Mouse (Mus musculus) heart, postnatal 0 days (tissue): ENCODE data around the gene Tgfbi. TPM values are rescaled to one million over a fixed set of nuclear protein-coding genes. Genes with fewer than 3 reads are reported as not detected.

Source experiments
- ATAC-seq: fragments of 200-750 bp; cut with Nextera tagmentation; 2 replicates; pipeline ENCODE4 v1.8.0; 2017; ENCODE audit warnings: low read depth, moderate number of reproducible peaks, moderate library complexity; ENCODE audit not compliant: insufficient read depth
- DNase-seq: peaks from one replicate; pipeline ENCODE4 v3.0.0-alpha.2; 2016; ENCODE audit warnings: low spot score
- H3K27ac ChIP-seq: fragments of 300-500 bp; sonication (generic); 2 replicates; pipeline ENCODE4 v1.5.1; 2014; ENCODE audit warnings: low read depth, mild to moderate bottlenecking
- H3K27me3 ChIP-seq: fragments of 300-500 bp; sonication (generic); 2 replicates; pipeline ENCODE4 v1.6.1; 2014; ENCODE audit warnings: low read length, mixed read lengths; ENCODE audit not compliant: control insufficient read depth, insufficient read depth
- H3K36me3 ChIP-seq: fragments of 300-500 bp; sonication (generic); replicated peaks from 2 replicates; pipeline ENCODE4 v1.6.1; 2014; ENCODE audit warnings: low read length, mixed read lengths; ENCODE audit not compliant: control insufficient read depth, insufficient read depth
- H3K4me1 ChIP-seq: fragments of 300-500 bp; sonication (generic); 2 replicates; pipeline ENCODE4 v1.6.1; 2014; ENCODE audit warnings: antibody characterized with exemption; ENCODE audit not compliant: control insufficient read depth, insufficient read depth
- H3K4me2 ChIP-seq: fragments of 300-500 bp; sonication (generic); 2 replicates; pipeline ENCODE4 v1.6.1; 2014; ENCODE audit warnings: low read depth, mild to moderate bottlenecking, low read length, moderate library complexity
- H3K4me3 ChIP-seq: fragments of 300-500 bp; sonication (generic); 2 replicates; pipeline ENCODE4 v1.5.1; 2014; ENCODE audit warnings: low read depth, low read length
- H3K9ac ChIP-seq: fragments of 300-500 bp; sonication (generic); replicated peaks from 2 replicates; pipeline ENCODE4 v1.6.1; 2014; ENCODE audit warnings: low read depth, low read length, mixed read lengths
- H3K9me3 ChIP-seq: fragments of 300-500 bp; sonication (generic); replicated peaks from 2 replicates; pipeline ENCODE4 v1.6.1; 2016; ENCODE audit warnings: low read length; ENCODE audit not compliant: control insufficient read depth
- CTCF ChIP-seq: IDR thresholded peaks from 2 replicates; pipeline ENCODE4 v1.5.1; 2016; ENCODE audit warnings: antibody characterized with exemption, control low read depth, low read depth
- EP300 ChIP-seq: IDR thresholded peaks from 2 replicates; pipeline ENCODE4 v1.6.1; 2016; ENCODE audit warnings: antibody characterized with exemption, low read depth
- WGBS: fragments of 180-500 bp; shearing (Covaris S2); extraction: QIAGEN DNeasy Blood & Tissue Kit; methylation state at CpG from one replicate; pipeline ENCODE4 v1.1.7; 2014; 5-methylcytosine and 5-hydroxymethylcytosine counted together
- polyA plus RNA-seq: library from polyadenylated mRNA; unstranded; fragments of >200 nt; fragmentation: Nextera tagmentation; extraction: Ambion mirVana; gene quantifications from 2 replicates; pipeline ENCODE4 v1.2.1, GENCODE M21; 2015
- total RNA-seq: library from RNA; depleted of rRNA; stranded (reverse); fragments of >200 nt; gene quantifications from 2 replicates; pipeline ENCODE4 v1.2.3, GENCODE M21; 2014; ENCODE audit warnings: low replicate concordance; rRNA removed

Gene Tgfbi
- 31.3 and 43.1 TPM in 2 replicates for total RNA-seq
- 23.1 and 24.3 TPM in 2 replicates for polyA plus RNA-seq

DNA sequence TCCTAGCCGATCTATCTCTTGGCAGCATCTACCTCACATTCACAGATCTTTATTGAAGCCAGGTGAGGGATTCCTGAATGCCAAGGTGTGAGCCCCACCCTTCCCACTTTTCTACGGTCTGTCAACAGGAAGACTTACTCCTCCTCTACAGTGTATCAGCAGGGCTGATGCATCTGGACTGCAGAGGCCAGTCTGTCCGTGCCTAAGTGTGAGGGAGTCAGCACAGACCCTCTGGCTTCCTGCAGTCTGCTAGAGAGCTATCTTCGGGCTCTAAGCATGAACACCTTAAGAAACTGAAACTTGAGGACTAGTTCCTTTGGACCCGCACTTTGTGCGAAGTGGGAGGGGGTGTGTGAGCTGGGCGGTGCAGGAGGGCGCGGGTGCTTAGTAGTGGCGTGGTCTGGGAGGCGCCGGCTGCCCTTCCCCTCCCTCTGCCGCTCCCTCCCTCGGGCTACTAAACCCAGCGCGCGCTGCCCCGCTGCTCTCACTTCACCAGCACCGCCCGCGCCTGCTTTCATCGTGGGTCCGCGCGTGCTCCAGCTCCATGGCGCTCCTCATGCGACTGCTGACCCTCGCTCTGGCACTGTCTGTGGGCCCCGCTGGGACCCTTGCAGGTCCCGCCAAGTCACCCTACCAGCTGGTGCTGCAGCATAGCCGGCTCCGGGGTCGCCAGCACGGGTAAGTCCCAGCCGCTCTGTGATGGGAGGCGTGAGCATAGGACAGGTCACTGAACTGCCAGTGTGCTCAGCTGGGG lies at the start of gene Tgfbi:
Tgfbi (plus strand) TSS at position 421 of the 754 bp plus-strand sequence.
- ATAC-seq, result peak; percentile 39; the same call in 1 of the 2 replicates

DNA sequence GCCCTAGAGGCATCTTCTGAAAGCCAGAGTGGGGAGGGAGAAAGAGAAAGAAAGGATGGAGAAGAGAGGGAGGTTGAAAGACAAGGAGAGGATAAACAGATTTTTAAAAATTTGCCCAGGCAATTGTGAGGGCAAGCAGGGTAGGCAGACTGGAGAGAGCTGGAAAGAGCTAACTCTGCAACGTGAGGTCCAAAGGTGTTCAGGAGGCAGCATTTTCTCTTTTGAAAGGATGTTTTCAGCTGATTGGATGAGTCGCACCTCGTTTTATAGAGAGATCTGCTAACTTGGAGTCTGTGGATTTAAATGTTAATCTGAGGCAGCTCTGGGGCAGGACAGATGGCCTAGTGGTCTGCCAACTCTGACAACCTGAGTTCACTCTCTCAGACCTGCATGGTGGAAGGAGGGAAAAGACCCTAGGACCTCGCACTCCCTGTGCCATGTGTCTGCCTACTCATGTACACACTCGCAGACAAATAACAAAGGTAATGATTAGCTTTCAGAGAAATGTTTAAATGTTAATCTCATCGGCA lies 49.4 kb upstream of the Tgfbi start:
- no peak overlapping the region for H3K27ac ChIP-seq
- DNase-seq (no peak), ATAC-seq (no peak)
- H3K4me3 ChIP-seq, result no peak overlapping the region
- no peak for TF ChIP-seq CTCF
- no peak for TF ChIP-seq EP300
- H3K9ac ChIP-seq, result no peak overlapping the region
- H3K9me3 ChIP-seq, result no peaks in the 10 kb centered on the region
- H3K4me2 ChIP-seq, result no peak overlapping the region
- WGBS, result 84% methylated on average over 6 of the region's 6 CpGs
- H3K27me3 ChIP-seq, result peaks cover 7% of the 10 kb centered on the region; the same call in 1 of the 2 replicates
- H3K4me1 ChIP-seq, result peaks cover 4% of the 10 kb centered on the region
- H3K36me3 ChIP-seq, result no peaks in the 10 kb centered on the region

More for the DNA sequence above, at the start of gene Tgfbi:
- peak within 1 kb of the TSS; percentile 51 for H3K9ac ChIP-seq
- H3K4me1 ChIP-seq, result peaks cover 26% of the 10 kb centered on the region
- peak within 1 kb of the TSS; percentile 87 for H3K4me2 ChIP-seq
- TF ChIP-seq EP300 (no peak), CTCF (no peak)
- no peaks in the 10 kb centered on the region for H3K9me3 ChIP-seq
- no peak within 1 kb of the TSS for H3K27ac ChIP-seq
- WGBS, result 2% methylated on average over 34 of the region's 36 CpGs
- H3K36me3 ChIP-seq, result no peaks in the 10 kb centered on the region
- H3K27me3 ChIP-seq, result peaks cover 36% of the 10 kb centered on the region
- DNase-seq, result no peak
- H3K4me3 ChIP-seq, result peak within 1 kb of the TSS; percentile 54

DNA sequence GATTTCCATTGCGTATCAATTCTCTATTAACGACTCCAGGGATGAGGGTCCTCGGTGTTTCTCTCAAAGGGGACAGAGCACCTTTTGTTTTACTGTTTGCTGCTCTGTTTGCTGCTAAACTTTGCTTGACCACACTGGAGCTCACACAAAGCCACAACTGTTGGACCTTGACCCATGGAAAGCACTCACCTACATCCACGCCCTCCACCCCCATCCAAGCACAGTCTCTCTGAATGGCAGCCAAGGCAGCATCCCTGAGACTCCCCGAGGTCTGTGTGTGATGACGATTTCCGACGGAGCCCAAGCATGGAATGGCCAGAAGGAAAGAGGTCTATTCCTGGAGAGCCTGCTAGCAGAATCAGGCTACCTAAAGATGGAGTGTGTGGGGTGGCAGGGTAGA lies 48.2 kb upstream of the Tgfbi start:
- no peak overlapping the region for H3K4me3 ChIP-seq
- H3K36me3 ChIP-seq, result no peaks in the 10 kb centered on the region
- peaks cover 7% of the 10 kb centered on the region; the same call in 1 of the 2 replicates for H3K27me3 ChIP-seq
- peaks cover 3% of the 10 kb centered on the region for H3K4me1 ChIP-seq
- TF ChIP-seq CTCF (no peak), EP300 (no peak)
- H3K4me2 ChIP-seq, result no peak overlapping the region
- H3K9ac ChIP-seq, result no peak overlapping the region
- no peaks in the 10 kb centered on the region for H3K9me3 ChIP-seq
- H3K27ac ChIP-seq, result no peak overlapping the region
- DNase-seq, result no peak
- no peak for ATAC-seq
- WGBS, result 75% methylated on average over 8 of the region's 8 CpGs

DNA sequence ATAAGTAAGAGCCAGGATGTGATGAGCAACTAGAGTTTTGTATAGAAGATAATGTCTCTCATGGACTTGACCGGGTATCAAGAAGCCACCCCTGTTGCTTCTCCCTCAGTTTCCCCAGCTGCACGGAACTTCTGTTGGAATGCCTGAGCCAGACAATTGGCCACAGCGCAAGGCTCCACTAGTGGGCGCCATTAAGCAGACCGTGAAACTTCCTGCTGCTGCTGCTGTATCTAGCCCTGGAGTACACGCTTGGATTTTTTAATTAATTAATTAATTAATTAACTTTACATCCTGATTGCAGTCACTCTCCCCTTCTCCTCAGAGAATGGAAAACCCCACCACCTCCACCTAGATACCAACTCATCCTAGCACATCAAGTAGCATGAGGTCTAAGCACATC lies 46.2 kb upstream of the Tgfbi start:
- DNase-seq (no peak), ATAC-seq (no peak)
- Histone ChIP-seq H3K36me3 (no peaks in the 10 kb centered on the region), H3K27me3 (peaks cover 7% of the 10 kb centered on the region; the same call in 1 of the 2 replicates), H3K4me3 (no peak overlapping the region), H3K4me2 (no peak overlapping the region), H3K9ac (no peak overlapping the region), H3K9me3 (no peaks in the 10 kb centered on the region), H3K27ac (peak overlapping the region; percentile 13; the same call in 1 of the 2 replicates), H3K4me1 (peaks cover 9% of the 10 kb centered on the region; the same call in 1 of the 2 replicates)
- no peak for TF ChIP-seq EP300
- TF ChIP-seq CTCF, result peak; percentile 59
- 34% methylated on average over 6 of the region's 6 CpGs for WGBS

DNA sequence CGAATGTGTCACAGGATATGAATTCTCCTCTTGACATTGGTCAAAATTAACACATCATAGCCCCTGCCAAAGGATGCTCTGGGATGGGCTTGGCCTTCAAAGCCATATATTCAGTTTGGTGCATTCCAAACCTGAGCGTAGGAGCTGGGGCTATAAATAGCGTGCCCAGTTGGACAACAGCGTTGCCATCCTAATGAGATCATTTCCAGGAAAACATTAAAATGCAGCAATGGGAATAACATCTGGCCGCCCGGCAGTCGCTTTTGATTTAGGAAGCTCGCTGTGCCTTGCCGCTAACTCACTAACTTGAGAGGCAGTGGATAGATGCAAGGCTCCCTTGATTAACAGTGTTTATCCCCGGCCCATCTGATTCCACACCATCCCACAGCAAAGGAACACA lies 43.0 kb upstream of the Tgfbi start:
- Histone ChIP-seq H3K4me2 (0 out of 2 replicates have a peak overlapping the region, but pooled peaks have one; percentile 12), H3K36me3 (no peaks in the 10 kb centered on the region), H3K9me3 (no peaks in the 10 kb centered on the region), H3K27ac (peak overlapping the region; percentile 64; the same call in 1 of the 2 replicates), H3K9ac (no peak overlapping the region), H3K4me3 (no peak overlapping the region), H3K27me3 (no peaks in the 10 kb centered on the region), H3K4me1 (peaks cover 9% of the 10 kb centered on the region; the same call in 1 of the 2 replicates)
- ATAC-seq, result peak; percentile 28
- TF ChIP-seq EP300 (peak; percentile 46; the same call in 1 of the 2 replicates), CTCF (no peak)
- WGBS, result 34% methylated on average over 10 of the region's 10 CpGs
- no peak for DNase-seq
